Mouse (Mus musculus) heart, embryonic 11.5 days (tissue): ENCODE results near the gene Ppef2. TPM values are rescaled to one million over a fixed set of nuclear protein-coding genes. Genes with fewer than 3 reads are reported as not detected.

ENCODE experiments used
- ATAC-seq: fragments of 200-750 bp; cut with Nextera tagmentation; replicated peaks from 2 replicates; pipeline ENCODE4 v1.8.0; 2017; ENCODE audit warnings: moderate library complexity; ENCODE audit not compliant: insufficient number of reproducible peaks, low FRiP score, low TSS enrichment
- H3K27ac ChIP-seq: fragments of 300-500 bp; sonication (generic); 2 replicates; pipeline ENCODE4 v1.5.1; 2014; ENCODE audit warnings: mild to moderate bottlenecking, low read depth, low read length
- H3K27me3 ChIP-seq: fragments of 300-500 bp; sonication (generic); 2 replicates; pipeline ENCODE4 v1.6.1; 2014; ENCODE audit warnings: mild to moderate bottlenecking, low read length, mixed read lengths; ENCODE audit not compliant: control insufficient read depth, insufficient read depth
- H3K36me3 ChIP-seq: fragments of 300-500 bp; sonication (generic); 2 replicates; pipeline ENCODE4 v1.6.1; 2014; ENCODE audit warnings: mild to moderate bottlenecking, low read length, moderate library complexity, mixed read lengths; ENCODE audit not compliant: control insufficient read depth, insufficient read depth
- H3K4me1 ChIP-seq: fragments of 300-500 bp; sonication (generic); 2 replicates; pipeline ENCODE4 v1.6.1; 2014; ENCODE audit warnings: low read length; ENCODE audit not compliant: control insufficient read depth, insufficient read depth
- H3K4me2 ChIP-seq: fragments of 300-500 bp; sonication (generic); 2 replicates; pipeline ENCODE4 v1.6.1; 2014; ENCODE audit warnings: mild to moderate bottlenecking, moderate library complexity
- H3K4me3 ChIP-seq: fragments of 300-500 bp; sonication (generic); 2 replicates; pipeline ENCODE4 v1.5.1; 2014; ENCODE audit warnings: low read depth, low read length
- H3K9ac ChIP-seq: fragments of 300-500 bp; sonication (generic); 2 replicates; pipeline ENCODE4 v1.6.1; 2014; ENCODE audit warnings: mild to moderate bottlenecking, low read depth, low read length, moderate library complexity
- H3K9me3 ChIP-seq: fragments of 300-500 bp; sonication (generic); replicated peaks from 2 replicates; pipeline ENCODE4 v1.6.1; 2016; ENCODE audit warnings: low read length; ENCODE audit not compliant: control insufficient read depth
- WGBS: fragments of 180-500 bp; shearing (Covaris S2); extraction: QIAGEN DNeasy Blood & Tissue Kit; methylation state at CpG from one replicate; pipeline ENCODE4 v1.1.7; 2014; ENCODE audit not compliant: insufficient replicate concordance; 5-methylcytosine and 5-hydroxymethylcytosine counted together
- polyA plus RNA-seq: library from polyadenylated mRNA; unstranded; fragments of >200 nt; fragmentation: Nextera tagmentation; extraction: Ambion mirVana; gene quantifications from 2 replicates; pipeline ENCODE4 v1.2.1, GENCODE M21; 2014

Gene Ppef2
- polyA plus RNA-seq = 0.26 TPM in 1 of 2 replicates, not detected in the other

DNA sequence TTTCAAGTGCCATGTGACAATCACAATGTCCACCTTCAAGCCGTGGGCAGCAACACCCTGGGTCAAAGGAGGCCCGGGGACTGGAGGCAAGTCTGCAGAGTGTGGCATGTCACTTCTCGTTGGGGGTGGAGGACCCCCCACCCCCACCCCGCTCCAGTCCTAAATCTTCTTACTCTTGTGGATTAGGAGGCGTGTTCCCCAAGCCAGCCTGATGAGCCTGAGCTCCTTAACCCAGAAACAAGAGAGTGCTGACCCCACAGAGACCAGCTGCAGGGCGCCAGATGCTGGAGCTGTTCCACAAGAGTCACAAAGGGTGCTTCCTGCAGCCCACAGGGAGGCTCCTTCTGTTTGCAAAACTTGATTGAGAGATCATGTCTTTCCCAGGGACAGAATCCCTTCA lies at the start of gene Ppef2:
TSS of gene Ppef2 (minus strand) at position 61 of the 400 bp plus-strand sequence.
- H3K36me3 ChIP-seq = no peaks in the 10 kb centered on the region
- no peaks in the 10 kb centered on the region for H3K4me1 ChIP-seq
- WGBS = 20% methylated on average over 6 of the region's 6 CpGs
- H3K9ac ChIP-seq = no peak within 1 kb of the TSS
- ATAC-seq = no peak
- no peak within 1 kb of the TSS for H3K4me3 ChIP-seq
- H3K9me3 ChIP-seq = no peaks in the 10 kb centered on the region
- H3K27ac ChIP-seq = no peak within 1 kb of the TSS
- no peaks in the 10 kb centered on the region for H3K27me3 ChIP-seq
- no peak within 1 kb of the TSS for H3K4me2 ChIP-seq

DNA sequence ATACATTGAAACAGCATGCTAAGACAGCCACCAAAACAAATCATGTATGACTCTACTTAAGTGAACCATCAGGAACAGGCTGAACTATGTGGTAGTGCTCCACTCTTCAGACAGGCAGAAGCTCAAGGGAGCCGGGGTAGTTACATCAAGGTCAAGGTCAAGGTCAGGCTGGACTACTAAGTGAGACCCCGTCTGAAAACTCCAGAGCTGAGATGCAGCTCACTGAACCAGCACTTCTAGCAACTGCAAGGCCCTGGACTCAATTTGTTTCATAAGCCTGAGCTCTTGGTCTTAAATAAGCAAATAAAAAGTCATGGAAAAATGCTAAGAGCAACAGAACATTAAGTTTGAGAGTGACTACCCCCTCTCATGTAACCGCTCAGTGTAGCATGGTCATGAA lies 48.2 kb upstream of the Ppef2 start:
- no peak for ATAC-seq
- H3K9ac ChIP-seq = no peak overlapping the region
- peaks cover 23% of the 10 kb centered on the region for H3K36me3 ChIP-seq
- H3K4me3 ChIP-seq = no peak overlapping the region
- H3K9me3 ChIP-seq = no peaks in the 10 kb centered on the region
- H3K27ac ChIP-seq = no peak overlapping the region
- H3K4me2 ChIP-seq = no peak overlapping the region
- no peaks in the 10 kb centered on the region for H3K27me3 ChIP-seq
- WGBS = 66% methylated on average over 3 of the region's 3 CpGs
- H3K4me1 ChIP-seq = peaks cover 6% of the 10 kb centered on the region; the same call in 1 of the 2 replicates

DNA sequence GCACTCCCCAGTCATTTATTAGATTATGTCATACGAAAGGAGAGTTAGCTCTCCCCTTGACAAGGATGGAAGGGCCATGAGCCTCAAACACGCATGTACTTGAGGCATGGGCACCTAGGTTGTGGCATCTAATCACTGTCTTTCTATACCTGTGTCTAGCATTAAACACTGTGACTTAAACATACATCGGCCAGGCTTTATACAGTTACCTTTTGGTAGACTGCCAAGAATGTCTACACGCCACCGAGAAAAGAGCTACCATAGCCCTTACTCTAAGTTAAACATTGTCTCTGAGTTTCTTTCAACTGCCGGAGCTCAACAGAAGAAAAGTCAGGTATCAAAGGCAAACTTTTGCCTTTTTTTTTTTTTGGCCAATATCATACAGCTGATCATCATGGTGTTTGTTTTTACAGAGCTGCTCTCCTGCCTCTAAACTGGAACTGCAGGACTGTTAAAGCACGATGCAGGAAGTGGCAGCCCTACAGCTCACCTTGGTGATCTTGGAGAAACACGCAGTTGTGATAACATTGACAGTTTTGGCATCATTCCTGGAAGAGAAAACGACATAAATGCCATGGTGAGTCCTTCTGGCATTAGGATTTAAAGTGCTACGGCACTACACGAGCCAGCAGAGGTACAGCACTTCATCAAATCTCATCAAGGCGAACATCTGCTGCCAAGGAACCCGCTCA lies 46.2 kb upstream of the Ppef2 start:
- no peak overlapping the region for H3K9ac ChIP-seq
- no peaks in the 10 kb centered on the region for H3K9me3 ChIP-seq
- no peaks in the 10 kb centered on the region for H3K4me1 ChIP-seq
- WGBS = 84% methylated on average over 13 of the region's 13 CpGs
- peaks cover 32% of the 10 kb centered on the region for H3K36me3 ChIP-seq
- H3K27me3 ChIP-seq = no peaks in the 10 kb centered on the region
- no peak overlapping the region for H3K4me2 ChIP-seq
- no peak for ATAC-seq
- H3K27ac ChIP-seq = no peak overlapping the region
- no peak overlapping the region for H3K4me3 ChIP-seq

DNA sequence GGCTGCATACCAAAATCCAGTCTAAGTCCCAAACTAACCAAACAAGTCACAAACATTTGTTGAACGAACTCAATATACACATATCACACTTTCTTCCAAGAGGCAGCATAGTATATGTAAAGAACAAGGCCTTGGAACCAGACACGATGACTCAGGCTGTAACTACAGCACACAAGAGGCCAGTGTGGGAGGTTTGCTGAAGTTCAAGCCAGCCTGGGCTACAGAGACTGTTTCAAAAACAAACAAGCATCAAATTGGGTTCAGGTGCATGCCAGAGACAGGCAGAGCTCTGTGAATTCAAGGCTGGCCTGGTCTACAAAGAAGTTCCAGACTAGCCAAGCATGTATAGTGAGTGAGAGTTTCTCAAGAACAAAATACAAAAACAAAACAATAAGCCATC lies 38.4 kb upstream of the Ppef2 start:
- H3K9me3 ChIP-seq = no peaks in the 10 kb centered on the region
- H3K4me3 ChIP-seq = no peak overlapping the region
- 89% methylated on average over 2 of the region's 2 CpGs for WGBS
- H3K27ac ChIP-seq = no peak overlapping the region
- no peaks in the 10 kb centered on the region for H3K27me3 ChIP-seq
- ATAC-seq = no peak
- H3K36me3 ChIP-seq = peaks cover 21% of the 10 kb centered on the region
- H3K4me2 ChIP-seq = no peak overlapping the region
- no peaks in the 10 kb centered on the region for H3K4me1 ChIP-seq
- no peak overlapping the region for H3K9ac ChIP-seq

DNA sequence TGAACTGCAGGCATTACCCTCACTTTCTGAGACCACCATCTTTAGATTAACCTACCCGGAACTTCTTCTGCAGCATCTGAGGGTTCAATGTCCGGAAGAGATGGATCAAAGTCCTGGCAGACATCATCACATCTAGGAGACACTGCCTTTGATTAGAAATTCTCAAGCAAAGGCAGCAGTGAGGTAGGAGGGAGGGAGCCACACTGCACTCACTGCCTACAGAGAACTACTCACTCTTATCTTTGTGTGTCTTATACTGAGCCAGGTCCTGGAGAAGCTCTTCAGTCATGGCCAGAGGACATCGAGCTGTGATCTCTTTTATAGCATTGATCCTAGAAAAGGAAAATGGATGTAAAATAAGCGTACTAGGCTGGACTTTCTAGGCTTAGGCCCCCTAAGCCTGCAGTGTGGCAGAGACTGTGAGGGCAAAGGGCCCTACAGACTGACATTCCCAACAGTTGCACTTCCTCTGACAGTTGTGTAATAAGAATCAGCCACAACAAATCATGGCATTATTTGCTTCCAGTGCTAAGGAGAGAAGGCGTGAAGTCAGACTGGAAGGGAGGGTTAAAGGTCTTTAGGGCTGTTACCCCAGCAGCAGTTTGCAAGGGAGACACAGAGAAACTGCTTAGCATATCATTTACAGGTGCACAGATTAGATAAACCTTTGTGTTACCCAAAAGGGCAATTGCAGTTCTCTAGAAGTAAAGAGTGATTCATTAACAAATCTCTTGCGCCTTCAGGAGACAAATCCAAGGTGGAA lies 35.8 kb upstream of the Ppef2 start:
- no peak overlapping the region for H3K4me3 ChIP-seq
- H3K9ac ChIP-seq = no peak overlapping the region
- H3K4me2 ChIP-seq = no peak overlapping the region
- no peaks in the 10 kb centered on the region for H3K9me3 ChIP-seq
- no peaks in the 10 kb centered on the region for H3K27me3 ChIP-seq
- no peak for ATAC-seq
- 85% methylated on average over 6 of the region's 6 CpGs for whole genome bisulfite sequencing
- H3K4me1 ChIP-seq = no peaks in the 10 kb centered on the region
- H3K27ac ChIP-seq = no peak overlapping the region
- H3K36me3 ChIP-seq = peaks cover 16% of the 10 kb centered on the region

DNA sequence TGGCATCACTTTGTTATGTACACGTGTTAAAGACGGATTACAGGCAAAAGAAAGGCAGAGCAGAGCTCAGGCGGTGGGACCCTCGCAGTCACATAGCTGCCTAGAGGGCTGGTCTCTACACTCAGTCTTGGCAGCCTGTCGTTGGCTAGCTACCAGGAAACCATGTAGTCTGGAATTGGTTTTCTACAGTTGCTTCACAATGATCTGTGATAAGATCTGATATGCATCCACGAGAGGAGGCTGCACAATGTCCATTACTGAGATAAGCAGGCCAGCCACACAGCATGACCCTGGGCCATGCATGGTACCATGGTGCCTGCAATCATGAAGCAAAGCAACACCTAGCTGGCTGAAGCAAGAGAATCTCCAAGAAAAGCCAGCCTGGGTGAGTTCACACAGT lies 31.8 kb upstream of the Ppef2 start:
- H3K27ac ChIP-seq = no peak overlapping the region
- H3K4me2 ChIP-seq = no peak overlapping the region
- WGBS = 79% methylated on average over 6 of the region's 6 CpGs
- H3K36me3 ChIP-seq = peaks cover 19% of the 10 kb centered on the region
- H3K4me3 ChIP-seq = no peak overlapping the region
- no peak overlapping the region for H3K9ac ChIP-seq
- ATAC-seq = no peak
- H3K4me1 ChIP-seq = no peaks in the 10 kb centered on the region
- H3K9me3 ChIP-seq = no peaks in the 10 kb centered on the region
- H3K27me3 ChIP-seq = no peaks in the 10 kb centered on the region

DNA sequence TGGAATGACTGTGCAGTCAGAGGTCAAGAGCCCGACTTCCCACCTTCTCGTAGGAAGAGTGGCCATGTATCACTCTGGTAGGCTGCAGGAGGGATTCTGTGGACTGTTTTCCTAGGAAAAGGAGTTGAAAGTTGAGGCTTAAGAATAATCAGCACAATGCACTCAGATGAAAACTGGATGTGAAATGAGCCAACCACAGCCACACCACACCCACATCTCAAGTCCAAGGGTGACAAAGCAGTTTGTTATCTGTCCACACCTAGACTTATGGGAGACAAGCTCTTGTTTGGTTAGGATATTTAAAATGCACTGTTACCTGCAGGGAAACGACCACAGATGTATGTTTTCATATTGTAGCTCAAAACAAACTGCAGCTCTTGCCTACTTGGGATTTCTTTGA lies 27.0 kb upstream of the Ppef2 start:
- Histone ChIP-seq H3K4me3 (no peak overlapping the region), H3K27me3 (no peaks in the 10 kb centered on the region), H3K9ac (no peak overlapping the region), H3K4me1 (peaks cover 4% of the 10 kb centered on the region; the same call in 1 of the 2 replicates), H3K4me2 (no peak overlapping the region), H3K36me3 (peaks cover 13% of the 10 kb centered on the region), H3K27ac (no peak overlapping the region), H3K9me3 (no peaks in the 10 kb centered on the region)
- WGBS = 45% methylated on average over 3 of the region's 3 CpGs
- ATAC-seq = no peak

DNA sequence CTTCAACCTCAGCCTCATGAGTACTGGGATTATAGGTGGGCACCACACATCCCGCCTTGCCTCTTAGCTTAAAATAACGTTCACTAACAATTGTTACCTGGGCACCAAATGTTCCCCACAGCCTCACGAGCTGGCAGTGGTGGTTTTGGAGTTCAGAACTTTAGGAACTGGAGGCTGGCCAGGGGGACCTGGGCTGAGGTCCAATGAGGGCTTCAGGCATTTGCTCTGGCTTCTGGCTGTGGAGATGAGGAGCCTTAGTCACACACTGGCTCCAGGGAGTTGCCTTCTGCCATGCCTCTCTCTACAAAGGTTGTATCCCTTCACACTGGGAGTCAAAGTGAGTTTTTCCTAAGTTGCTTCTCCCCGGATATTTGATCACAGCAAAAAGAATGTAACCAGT lies 26.5 kb upstream of the Ppef2 start:
- Histone ChIP-seq H3K36me3 (peaks cover 7% of the 10 kb centered on the region; the same call in 1 of the 2 replicates), H3K4me3 (no peak overlapping the region), H3K27ac (no peak overlapping the region), H3K9ac (no peak overlapping the region), H3K27me3 (no peaks in the 10 kb centered on the region), H3K4me2 (no peak overlapping the region), H3K4me1 (peaks cover 4% of the 10 kb centered on the region; the same call in 1 of the 2 replicates), H3K9me3 (no peaks in the 10 kb centered on the region)
- WGBS = 81% methylated on average over 4 of the region's 4 CpGs
- ATAC-seq = no peak
